Mouse (Mus musculus) forebrain, postnatal 0 days (tissue): ENCODE results near the gene Idh3a. TPM values are rescaled to one million over a fixed set of nuclear protein-coding genes. Genes with fewer than 3 reads are reported as not detected.

ENCODE experiments used
- ATAC-seq: fragments of 200-750 bp; cut with Nextera tagmentation; 2 replicates; pipeline ENCODE4 v1.8.0; 2017; ENCODE audit warnings: mild to moderate bottlenecking, moderate library complexity
- DNase-seq: peaks from one replicate; pipeline ENCODE4 v3.0.0-alpha.2; 2015
- H3K27ac ChIP-seq: fragments of 300-500 bp; sonication (generic); 2 replicates; pipeline ENCODE4 v1.5.1; 2014; ENCODE audit warnings: low read depth, mild to moderate bottlenecking, antibody characterized with exemption, low read length, moderate library complexity, mixed read lengths
- H3K27me3 ChIP-seq: fragments of 300-500 bp; sonication (generic); 2 replicates; pipeline ENCODE4 v1.6.1; 2014; ENCODE audit warnings: mild to moderate bottlenecking, low read length, mixed read lengths; ENCODE audit not compliant: insufficient read depth
- H3K36me3 ChIP-seq: fragments of 300-500 bp; sonication (generic); 2 replicates; pipeline ENCODE4 v1.6.1; 2014; ENCODE audit warnings: mild to moderate bottlenecking, moderate library complexity; ENCODE audit not compliant: insufficient read depth
- H3K4me1 ChIP-seq: fragments of 300-500 bp; sonication (generic); 2 replicates; pipeline ENCODE4 v1.6.1; 2014; ENCODE audit warnings: antibody characterized with exemption; ENCODE audit not compliant: insufficient read depth
- H3K4me2 ChIP-seq: fragments of 300-500 bp; sonication (generic); 2 replicates; pipeline ENCODE4 v1.6.1; 2014; ENCODE audit warnings: low read depth, mild to moderate bottlenecking, moderate library complexity
- H3K4me3 ChIP-seq: fragments of 300-500 bp; sonication (generic); 2 replicates; pipeline ENCODE4 v1.5.1; 2014; ENCODE audit warnings: low read depth, low read length, mixed read lengths
- H3K9ac ChIP-seq: fragments of 300-500 bp; sonication (generic); 2 replicates; pipeline ENCODE4 v1.6.1; 2014; ENCODE audit warnings: mild to moderate bottlenecking
- H3K9me3 ChIP-seq: fragments of 300-500 bp; sonication (generic); 2 replicates; pipeline ENCODE4 v1.6.1; 2016; ENCODE audit warnings: low read length
- CTCF ChIP-seq: sonication (generic); IDR thresholded peaks from 2 replicates; pipeline ENCODE4 v1.5.1; 2016; ENCODE audit warnings: antibody characterized with exemption, control low read depth, low read depth
- WGBS: fragments of 180-500 bp; shearing (Covaris S2); extraction: QIAGEN DNeasy Blood & Tissue Kit; methylation state at CpG from one replicate; pipeline ENCODE4 v1.1.7; 2014; 5-methylcytosine and 5-hydroxymethylcytosine counted together
- polyA plus RNA-seq: library from polyadenylated mRNA; unstranded; fragments of >200 nt; fragmentation: Nextera tagmentation; extraction: Ambion mirVana; gene quantifications from 2 replicates; pipeline ENCODE4 v1.2.1, GENCODE M21; 2015
- total RNA-seq: library from RNA; depleted of rRNA; stranded (reverse); fragments of >200 nt; gene quantifications from 2 replicates; pipeline ENCODE4 v1.2.3, GENCODE M21; 2014; rRNA removed

The Idh3a gene
- total and polyA plus RNA-seq, 2 experiments from 2014 or later = 94.6 to 183 TPM

DNA sequence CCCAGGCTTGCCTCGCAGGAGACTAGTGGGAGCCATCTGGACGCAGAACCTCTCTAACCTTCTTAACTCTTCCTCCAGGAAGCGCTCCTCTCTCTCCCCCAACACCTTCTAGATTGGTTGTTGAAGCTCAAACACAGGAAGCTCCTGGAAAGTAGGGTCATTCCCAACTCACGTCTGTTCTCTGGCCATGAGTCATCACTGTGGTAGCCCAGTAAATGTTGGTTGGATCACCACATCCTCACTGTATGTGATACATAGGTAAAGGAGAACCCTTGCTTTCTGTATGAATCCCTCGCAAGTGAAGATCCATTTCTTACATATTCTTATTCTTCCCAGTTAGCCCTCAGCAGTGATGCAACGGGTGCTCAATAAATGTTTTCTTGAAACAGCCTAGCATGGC, 59.4 kb downstream of the Idh3a start:
- Histone ChIP-seq H3K4me3 (no peak overlapping the region), H3K27me3 (no peaks in the 10 kb centered on the region), H3K27ac (no peak overlapping the region), H3K9me3 (no peaks in the 10 kb centered on the region), H3K4me2 (no peak overlapping the region), H3K36me3 (no peaks in the 10 kb centered on the region), H3K4me1 (no peaks in the 10 kb centered on the region), H3K9ac (no peak overlapping the region)
- 85% methylated on average over 6 of the region's 6 CpGs for WGBS
- ATAC-seq = no peak
- DNase-seq = no peak
- no peak for TF ChIP-seq CTCF

DNA sequence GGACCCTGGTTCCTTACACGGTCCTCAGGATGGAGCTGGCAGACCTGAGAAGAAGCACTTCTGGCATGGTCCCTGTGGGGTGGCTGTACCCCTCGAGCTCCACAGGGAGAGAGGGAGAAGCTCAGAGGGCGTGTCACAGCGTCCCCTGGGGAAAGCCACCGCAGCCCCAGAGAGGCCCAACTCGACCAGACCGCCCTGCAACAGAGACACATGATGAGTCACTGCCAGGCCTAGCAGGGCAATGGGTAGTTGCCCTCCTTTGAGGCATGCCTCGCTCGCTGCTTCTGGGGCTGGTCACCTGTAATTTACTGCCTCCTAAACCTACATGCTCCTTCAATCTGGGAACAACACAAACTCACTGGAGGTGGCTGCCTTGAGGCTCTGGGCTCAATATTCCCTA, 60.1 kb downstream of the Idh3a start:
- Histone ChIP-seq H3K4me1 (no peaks in the 10 kb centered on the region), H3K9ac (no peak overlapping the region), H3K36me3 (no peaks in the 10 kb centered on the region), H3K27me3 (no peaks in the 10 kb centered on the region), H3K27ac (no peak overlapping the region), H3K9me3 (no peaks in the 10 kb centered on the region), H3K4me2 (no peak overlapping the region), H3K4me3 (no peak overlapping the region)
- no peak for ATAC-seq
- 85% methylated on average over 9 of the region's 9 CpGs for WGBS
- TF ChIP-seq CTCF = no peak
- DNase-seq = no peak

- no peak for DNase-seq
- 82% methylated on average over 2 of the region's 2 CpGs for WGBS
- Histone ChIP-seq H3K36me3 (no peaks in the 10 kb centered on the region), H3K9me3 (no peaks in the 10 kb centered on the region), H3K27me3 (no peaks in the 10 kb centered on the region), H3K4me3 (no peak overlapping the region), H3K4me2 (no peak overlapping the region), H3K9ac (no peak overlapping the region), H3K27ac (no peak overlapping the region), H3K4me1 (no peaks in the 10 kb centered on the region)
- TF ChIP-seq CTCF = no peak
- ATAC-seq = no peak
Observed at GRCm38 (mm10) chr9:54647456-54647855, 61.3 kb downstream of the Idh3a start.

GRCm38 (mm10) chr9:54649360-54649759, 63.2 kb downstream of the Idh3a start:
- no peak overlapping the region for H3K4me2 ChIP-seq
- ATAC-seq (no peak), DNase-seq (no peak)
- 90% methylated on average over 1 of the region's 1 CpGs for WGBS
- no peak overlapping the region for H3K4me3 ChIP-seq
- TF ChIP-seq CTCF = no peak
- no peaks in the 10 kb centered on the region for H3K4me1 ChIP-seq
- no peak overlapping the region for H3K27ac ChIP-seq
- H3K27me3 ChIP-seq = no peaks in the 10 kb centered on the region
- H3K9ac ChIP-seq = no peak overlapping the region
- H3K9me3 ChIP-seq = no peaks in the 10 kb centered on the region
- H3K36me3 ChIP-seq = no peaks in the 10 kb centered on the region

DNA sequence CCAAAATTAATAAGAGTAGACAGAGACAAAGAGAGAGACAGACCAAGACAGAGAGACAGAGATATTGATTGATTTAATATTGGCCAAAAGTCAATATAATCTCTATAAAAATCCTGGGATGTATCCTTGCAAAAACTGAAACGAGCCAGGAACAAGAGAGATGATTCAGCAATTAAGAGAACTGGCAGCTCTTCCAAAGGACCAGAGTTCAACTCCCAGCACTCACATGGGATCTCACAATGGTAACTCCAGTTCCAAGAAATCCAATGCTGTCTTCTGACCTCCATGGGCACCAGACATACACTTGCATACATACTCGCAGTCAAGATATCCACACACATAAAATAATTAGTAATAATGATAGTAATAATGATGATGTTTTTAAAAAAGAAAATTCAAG, 66.6 kb downstream of the Idh3a start:
- H3K27ac ChIP-seq = no peak overlapping the region
- H3K36me3 ChIP-seq = no peaks in the 10 kb centered on the region
- no peaks in the 10 kb centered on the region for H3K9me3 ChIP-seq
- no peaks in the 10 kb centered on the region for H3K27me3 ChIP-seq
- H3K4me1 ChIP-seq = no peaks in the 10 kb centered on the region
- ATAC-seq (no peak), DNase-seq (no peak)
- H3K4me3 ChIP-seq = no peak overlapping the region
- TF ChIP-seq CTCF = no peak
- no peak overlapping the region for H3K4me2 ChIP-seq
- WGBS = 86% methylated on average over 2 of the region's 2 CpGs
- H3K9ac ChIP-seq = no peak overlapping the region

Other genes with a start within 250 kb of the Idh3a start
- gene Dmxl2, start 84.7 kb upstream of the Idh3a start, total RNA-seq = 108 and 129 TPM in 2 replicates
- gene Dmxl2, start 84.7 kb upstream of the Idh3a start, polyA plus RNA-seq = 23.6 and 39.7 TPM in 2 replicates
- not detected in 2 replicates for gene Sh2d7, start 47.4 kb upstream of the Idh3a start, total RNA-seq
- 0.05 TPM in 1 of 2 replicates, not detected in the other for gene Sh2d7, start 47.4 kb upstream of the Idh3a start, polyA plus RNA-seq
- gene Cib2, start 26.1 kb upstream of the Idh3a start, total RNA-seq = 56.7 and 61.2 TPM in 2 replicates
- gene Cib2, start 26.1 kb upstream of the Idh3a start, polyA plus RNA-seq = 66.5 and 72.5 TPM in 2 replicates
- 45.4 and 52.2 TPM in 2 replicates for gene Acsbg1, start 75.5 kb downstream of the Idh3a start, total RNA-seq
- 32.8 and 38.9 TPM in 2 replicates for gene Acsbg1, start 75.5 kb downstream of the Idh3a start, polyA plus RNA-seq
- 5.8 and 8.9 TPM in 2 replicates for gene Dnaja4, start 112.5 kb downstream of the Idh3a start, total RNA-seq
- gene Dnaja4, start 112.5 kb downstream of the Idh3a start, polyA plus RNA-seq = 5.9 and 7.2 TPM in 2 replicates
- 69.0 and 72.6 TPM in 2 replicates for gene Wdr61, start 148.2 kb downstream of the Idh3a start, total RNA-seq
- gene Wdr61, start 148.2 kb downstream of the Idh3a start, polyA plus RNA-seq = 93.2 and 109 TPM in 2 replicates
- 28.4 and 74.1 TPM in 2 replicates for gene Crabp1, start 178.4 kb downstream of the Idh3a start, total RNA-seq
- 106 and 110 TPM in 2 replicates for gene Crabp1, start 178.4 kb downstream of the Idh3a start, polyA plus RNA-seq